Mouse (Mus musculus): ENCODE data around the gene Fen1.

Fen1 gene

DNA sequence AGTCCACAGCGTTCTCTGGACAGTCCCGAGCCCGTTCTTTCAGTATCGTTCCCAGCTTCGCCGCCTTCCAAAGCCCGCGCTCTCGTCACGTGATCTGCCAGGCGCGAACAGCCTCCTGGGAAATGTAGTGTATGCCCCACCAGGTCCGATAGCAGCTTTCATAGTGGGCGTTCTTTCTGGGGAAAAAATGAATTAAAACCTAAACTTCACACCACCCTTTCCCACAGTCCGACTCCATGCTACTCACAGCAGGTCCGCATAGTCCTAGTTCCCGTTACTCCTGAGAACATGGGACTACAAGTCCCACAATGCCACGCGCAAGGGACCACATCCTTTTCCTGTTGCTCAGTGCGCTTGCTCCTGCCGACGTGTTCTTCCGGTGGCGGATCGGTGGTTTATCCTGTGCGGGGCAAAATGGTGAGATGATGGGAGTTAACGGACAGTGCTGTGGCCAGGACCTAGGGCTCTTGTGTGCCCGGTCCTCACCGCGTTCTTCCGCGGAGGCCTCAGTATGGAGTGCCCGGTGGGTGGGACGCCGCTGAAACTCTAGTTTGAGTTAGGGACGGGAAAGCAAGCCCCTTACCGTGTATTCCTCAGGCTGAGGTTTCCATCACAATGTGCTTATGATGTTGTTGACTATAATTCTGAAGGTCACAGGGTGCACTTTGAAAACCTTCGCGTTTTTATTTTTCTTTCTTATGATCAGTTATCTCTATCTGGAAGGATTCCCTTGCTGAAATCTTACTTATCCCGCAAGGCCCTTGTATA is at the start of gene Fen1, which contains the start of gene Tmem258:
TSS of gene Fen1 (minus strand) at position 322 of the 768 bp plus-strand sequence.
TSS of gene Tmem258 (plus strand) at position 167 of the 768 bp plus-strand sequence.
- peak; percentile 92 to 96 for DNase-seq (ENCODE audit: low read depth in 2 of 2, low spot score in 2 of 2)

DNA sequence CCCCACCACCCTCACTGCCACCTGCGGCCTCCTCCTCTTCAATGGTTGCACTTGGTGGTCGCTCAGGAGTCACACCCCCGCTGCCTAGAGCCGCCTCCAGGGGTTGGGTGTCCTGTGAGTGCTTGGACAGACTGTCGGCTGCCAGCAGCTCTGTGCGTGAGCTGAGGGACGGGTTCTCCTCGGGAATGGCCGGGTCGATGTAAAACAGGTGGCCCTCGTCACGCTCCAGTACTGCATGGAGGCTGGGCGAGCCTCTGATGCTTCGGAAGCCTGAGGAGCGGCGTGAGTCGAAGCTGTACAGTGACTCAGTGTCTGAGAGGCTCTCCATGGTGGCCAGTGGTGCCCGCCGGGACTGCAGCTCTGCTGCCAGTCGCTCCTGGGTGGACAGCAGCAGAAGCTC is 44.2 kb upstream of the Fen1 start:
- no peak for DNase-seq (ENCODE audit: low read depth in 2 of 2, low spot score in 2 of 2)

DNA sequence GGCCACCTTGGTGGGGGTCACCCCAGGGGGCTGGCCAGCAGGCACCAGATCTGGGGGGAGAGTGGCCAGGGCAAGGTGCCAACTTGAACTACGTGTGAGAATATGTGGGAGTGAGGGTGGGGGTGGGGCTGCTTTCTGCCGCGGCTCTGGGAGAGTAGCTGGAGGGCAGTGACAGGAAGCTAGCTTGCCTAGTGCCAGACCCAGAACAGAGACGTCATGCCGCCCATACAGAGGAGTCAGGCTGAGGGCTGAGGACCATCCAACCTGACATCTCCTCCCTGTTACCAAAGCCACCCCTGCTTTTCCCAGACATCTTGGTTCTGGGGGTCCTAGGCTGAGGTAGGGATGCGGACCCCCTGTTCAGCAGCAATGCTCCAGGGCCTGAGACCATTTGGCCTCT is 43.2 kb upstream of the Fen1 start:
- no peak for DNase-seq (ENCODE audit: low read depth in 2 of 2, low spot score in 2 of 2)

- DNase-seq (ENCODE audit: low read depth in 2 of 2, low spot score in 2 of 2): no peak
Observed at GRCm38 (mm10) chr19:10244183-10244582, 40.2 kb upstream of the Fen1 start.

DNA sequence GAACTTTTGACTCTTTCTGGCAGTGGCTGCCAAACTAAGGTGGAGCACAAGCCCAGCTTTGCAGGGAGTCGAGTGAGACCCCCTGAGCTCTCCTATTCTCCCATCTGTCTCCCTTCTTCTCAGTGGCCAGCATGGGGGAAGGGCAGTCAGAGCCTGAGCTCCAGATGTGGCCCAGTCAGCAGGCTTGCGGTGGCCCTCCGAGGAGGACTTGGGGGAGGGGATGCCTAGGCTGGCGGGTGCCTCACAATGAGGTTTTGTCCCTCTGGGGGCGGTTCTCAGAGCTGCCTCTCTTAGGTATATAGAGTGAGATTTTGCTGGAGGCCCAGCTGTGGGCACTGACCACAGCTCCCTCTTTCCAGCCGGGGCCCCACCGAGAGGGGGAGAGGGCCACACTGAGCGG is 38.9 kb upstream of the Fen1 start:
- DNase-seq (ENCODE audit: low read depth in 2 of 2, low spot score in 2 of 2): no peak

- peak; percentile 59 to 65 for DNase-seq (ENCODE audit: low read depth in 2 of 2, low spot score in 2 of 2)
Observed at GRCm38 (mm10) chr19:10240654-10241305, 36.8 kb upstream of the Fen1 start, which contains the start of gene Myrf. Gene Myrf (minus strand): TSS chr19:10240748.

- DNase-seq (ENCODE audit: low read depth in 2 of 2, low spot score in 2 of 2): no peak
Observed at GRCm38 (mm10) chr19:10239975-10240653, 36.1 kb upstream of the Fen1 start.

GRCm38 (mm10) chr19:10239419-10239818 is 35.5 kb upstream of the Fen1 start:
- DNase-seq (ENCODE audit: low read depth in 2 of 2, low spot score in 2 of 2): no peak

DNA sequence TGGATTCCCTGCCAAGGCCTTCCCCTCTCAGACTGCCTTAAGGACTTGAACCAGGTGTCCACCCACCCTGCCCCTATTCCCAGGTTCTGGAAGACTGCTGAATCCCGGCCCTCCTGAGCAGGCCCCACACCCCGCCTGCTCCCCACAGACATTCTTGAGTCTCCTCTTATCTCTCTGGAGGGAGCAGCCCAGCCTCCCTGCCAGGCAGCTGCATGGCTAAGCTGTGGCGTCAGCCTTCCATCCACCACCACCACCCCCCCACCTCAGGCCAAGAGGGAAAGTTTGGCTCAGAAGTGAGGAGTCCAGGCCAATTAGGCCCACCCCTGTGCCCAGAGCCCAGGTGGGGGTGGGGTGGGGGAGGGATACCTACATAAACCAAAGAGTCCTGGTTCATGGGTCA is 34.5 kb upstream of the Fen1 start:
- no peak for DNase-seq (ENCODE audit: low read depth in 2 of 2, low spot score in 2 of 2)

GRCm38 (mm10) chr19:10235784-10236565 is 32.0 kb upstream of the Fen1 start:
- DNase-seq (ENCODE audit: low read depth in 2 of 2, low spot score in 2 of 2): no peak

GRCm38 (mm10) chr19:10232327-10233017 is 28.5 kb upstream of the Fen1 start:
- DNase-seq (ENCODE audit: low read depth in 2 of 2, low spot score in 2 of 2): no peak

DNA sequence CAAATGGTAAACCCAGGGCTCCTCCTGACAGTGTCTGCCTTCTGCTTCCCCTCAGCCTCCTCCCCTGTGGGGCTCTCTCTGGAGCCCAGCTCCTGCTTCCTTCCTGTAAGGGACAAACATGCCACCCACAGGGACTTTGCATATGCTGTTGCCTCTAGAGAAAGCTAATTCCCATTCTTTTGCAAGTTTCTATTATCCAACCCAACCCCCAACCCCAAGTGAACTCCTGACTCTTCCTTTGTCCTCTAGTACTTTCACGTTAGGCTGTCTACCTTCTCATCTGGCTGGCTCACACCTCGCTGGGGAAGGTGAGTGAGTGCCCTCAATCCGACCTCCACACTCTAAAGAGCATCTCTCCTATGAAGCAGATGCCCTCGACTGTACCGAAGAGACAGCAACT is 27.9 kb upstream of the Fen1 start:
- no peak for DNase-seq (ENCODE audit: low read depth in 2 of 2, low spot score in 2 of 2)

- DNase-seq (ENCODE audit: low read depth in 2 of 2, low spot score in 2 of 2): no peak
Observed at GRCm38 (mm10) chr19:10231016-10231415, 27.0 kb upstream of the Fen1 start.

DNA sequence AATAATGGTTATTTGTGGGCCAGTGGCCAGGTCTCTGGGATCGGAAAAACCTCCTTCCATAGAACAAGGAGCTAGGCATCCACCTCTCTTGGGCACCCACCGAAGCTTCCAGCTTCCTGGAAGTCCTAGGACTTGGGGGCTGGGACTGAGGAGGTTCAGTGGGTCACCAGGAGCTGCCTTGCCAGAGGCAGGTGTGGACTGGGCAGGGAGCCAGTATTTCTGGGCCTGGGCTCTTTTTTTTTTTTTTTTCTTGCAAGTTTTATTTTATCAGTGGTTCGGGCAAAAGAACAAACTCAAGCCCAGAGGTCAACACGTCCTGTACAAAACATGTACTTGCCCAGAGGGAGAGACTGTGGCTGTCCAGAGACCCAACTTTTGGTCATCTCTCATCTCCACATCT is 21.8 kb upstream of the Fen1 start:
- no peak for DNase-seq (ENCODE audit: low read depth in 2 of 2, low spot score in 2 of 2)

DNA sequence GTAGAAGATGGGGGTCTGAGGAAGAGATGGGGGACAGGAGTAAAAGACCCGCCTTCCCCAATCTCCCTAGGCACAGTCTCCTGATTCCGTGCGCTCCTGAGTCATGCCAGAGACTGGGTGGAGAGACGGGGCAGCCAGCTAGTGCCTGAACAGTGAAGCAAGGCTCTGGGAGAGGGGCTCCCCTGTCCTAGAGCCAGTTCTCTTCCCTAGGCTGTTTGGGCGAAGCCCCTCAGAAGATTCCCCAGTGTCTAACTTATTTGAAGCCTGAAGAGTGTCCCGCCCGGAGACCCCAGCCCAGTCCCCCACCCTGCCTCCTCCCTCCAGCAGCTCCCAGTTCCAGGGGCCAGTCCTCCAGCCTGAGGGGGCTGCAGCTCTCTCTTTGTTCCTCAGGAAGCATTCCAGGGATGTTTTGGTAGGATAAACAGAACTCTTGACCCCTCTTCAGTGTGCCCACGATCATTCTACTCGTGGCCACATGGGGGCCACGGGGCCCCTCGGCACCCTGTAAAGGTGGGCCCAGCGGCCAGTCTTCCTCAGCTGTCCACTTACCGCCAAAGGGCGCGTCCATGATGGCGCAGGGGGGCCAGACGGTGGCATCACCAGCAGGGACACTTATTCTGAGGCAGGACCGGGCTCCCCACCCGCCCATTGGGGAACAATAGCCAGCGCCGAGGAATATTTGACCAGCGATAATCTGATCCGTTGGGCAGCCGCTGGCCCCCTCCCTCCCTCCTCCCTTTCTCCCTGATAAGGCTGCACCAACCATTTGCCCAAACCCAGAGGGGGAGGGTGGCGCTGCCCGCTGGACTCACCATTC is 20.9 kb upstream of the Fen1 start:
- no peak for DNase-seq (ENCODE audit: low read depth in 2 of 2, low spot score in 2 of 2)

DNA sequence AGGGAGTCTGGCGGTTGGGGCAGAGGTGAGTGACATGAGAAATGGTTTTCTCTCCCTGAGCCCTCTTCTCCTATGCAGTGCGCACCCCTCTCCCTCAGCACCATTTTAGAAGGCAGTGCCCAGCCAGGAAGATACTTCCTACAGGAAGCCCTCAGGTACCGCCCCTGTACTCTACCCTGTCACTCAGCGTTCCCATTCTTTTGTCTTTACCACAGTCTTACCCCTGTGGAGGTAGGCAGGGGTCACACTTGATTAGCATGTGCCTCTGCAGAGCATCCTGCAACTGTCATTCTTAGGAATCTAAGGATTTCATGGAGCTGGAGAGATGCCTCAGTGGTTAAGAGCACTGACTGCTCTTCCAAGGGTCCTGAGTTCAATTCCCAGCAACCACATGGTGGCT is 19.6 kb upstream of the Fen1 start:
- DNase-seq (ENCODE audit: low read depth in 2 of 2, low spot score in 2 of 2): no peak

GRCm38 (mm10) chr19:10222656-10223055 is 18.7 kb upstream of the Fen1 start:
- DNase-seq (ENCODE audit: low read depth in 2 of 2, low spot score in 2 of 2): no peak

DNA sequence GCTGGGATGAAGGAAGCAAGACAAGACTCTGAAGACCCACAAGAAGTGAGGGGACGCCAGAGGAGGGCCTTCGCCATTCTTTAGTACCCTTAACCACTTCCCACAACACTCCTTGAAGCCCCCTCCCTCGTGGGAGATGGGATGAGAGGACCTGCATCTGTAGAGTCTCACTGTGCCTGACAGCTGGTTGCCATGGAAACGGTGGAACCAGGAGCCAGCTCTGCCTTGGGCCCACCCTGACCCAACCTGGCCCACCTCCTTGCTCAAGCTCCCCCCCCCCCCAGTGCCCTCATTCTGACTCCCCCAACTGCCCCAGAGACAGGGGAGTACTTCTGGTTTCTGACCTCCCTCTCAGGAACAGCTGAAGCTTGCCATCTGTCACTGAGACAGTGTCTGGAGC is 17.6 kb upstream of the Fen1 start:
- no peak for DNase-seq (ENCODE audit: low read depth in 2 of 2, low spot score in 2 of 2)

- DNase-seq (ENCODE audit: low read depth in 2 of 2, low spot score in 2 of 2): no peak
Observed at GRCm38 (mm10) chr19:10219593-10219992, 15.6 kb upstream of the Fen1 start.

DNA sequence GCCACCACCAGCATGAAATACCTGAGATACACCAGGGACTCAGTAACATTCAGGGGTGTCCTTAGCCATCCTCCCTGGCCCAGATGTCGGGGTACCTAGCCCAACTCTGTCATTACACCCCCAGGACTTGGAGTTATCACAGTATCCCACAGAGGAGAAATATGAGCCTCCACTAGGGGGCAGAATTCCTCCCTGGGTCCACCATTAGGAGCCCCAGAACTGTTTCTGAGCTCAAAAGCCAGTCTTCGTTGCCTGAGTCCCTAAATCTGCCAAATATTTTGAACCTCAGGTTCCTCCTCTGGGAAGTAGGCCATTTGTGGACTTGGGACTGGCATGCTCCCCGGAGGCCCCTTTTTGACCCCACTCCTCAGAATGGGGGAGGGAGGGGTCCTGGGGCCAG is 15.1 kb upstream of the Fen1 start:
- peak; percentile 15 to 33 for DNase-seq (ENCODE audit: low read depth in 2 of 2, low spot score in 2 of 2)
